Mouse (Mus musculus) lung, adult 2 months (tissue): Measurements from ENCODE around the gene Zcchc14.

Experiments used
- CTCF ChIP-seq: fragments of 200-500 bp; IDR thresholded peaks from 2 replicates; pipeline ENCODE4 v1.5.1; 2011; ENCODE audit warnings: mild to moderate bottlenecking, low read length, control low read depth; ENCODE audit not compliant: insufficient read depth
- POLR2A ChIP-seq: fragments of 200-500 bp; IDR thresholded peaks from 2 replicates; pipeline ENCODE4 v1.6.1; 2011; ENCODE audit warnings: low read depth, mild to moderate bottlenecking, control low read depth, low read length, borderline replicate concordance; ENCODE audit errors: extremely low read depth

GRCm38 (mm10) chr8:121649423-121649822, 3.3 kb downstream of the Zcchc14 start:
- TF ChIP-seq POLR2A (no peak), CTCF (no peak)
